Mouse (Mus musculus): Measurements from ENCODE around the gene Arhgef11.
"Not testable (repeated sequence)": the region's sequence is repeated elsewhere in the genome, so short reads cannot be mapped to it uniquely, and the experiment has no call there.

Gene Arhgef11

DNA sequence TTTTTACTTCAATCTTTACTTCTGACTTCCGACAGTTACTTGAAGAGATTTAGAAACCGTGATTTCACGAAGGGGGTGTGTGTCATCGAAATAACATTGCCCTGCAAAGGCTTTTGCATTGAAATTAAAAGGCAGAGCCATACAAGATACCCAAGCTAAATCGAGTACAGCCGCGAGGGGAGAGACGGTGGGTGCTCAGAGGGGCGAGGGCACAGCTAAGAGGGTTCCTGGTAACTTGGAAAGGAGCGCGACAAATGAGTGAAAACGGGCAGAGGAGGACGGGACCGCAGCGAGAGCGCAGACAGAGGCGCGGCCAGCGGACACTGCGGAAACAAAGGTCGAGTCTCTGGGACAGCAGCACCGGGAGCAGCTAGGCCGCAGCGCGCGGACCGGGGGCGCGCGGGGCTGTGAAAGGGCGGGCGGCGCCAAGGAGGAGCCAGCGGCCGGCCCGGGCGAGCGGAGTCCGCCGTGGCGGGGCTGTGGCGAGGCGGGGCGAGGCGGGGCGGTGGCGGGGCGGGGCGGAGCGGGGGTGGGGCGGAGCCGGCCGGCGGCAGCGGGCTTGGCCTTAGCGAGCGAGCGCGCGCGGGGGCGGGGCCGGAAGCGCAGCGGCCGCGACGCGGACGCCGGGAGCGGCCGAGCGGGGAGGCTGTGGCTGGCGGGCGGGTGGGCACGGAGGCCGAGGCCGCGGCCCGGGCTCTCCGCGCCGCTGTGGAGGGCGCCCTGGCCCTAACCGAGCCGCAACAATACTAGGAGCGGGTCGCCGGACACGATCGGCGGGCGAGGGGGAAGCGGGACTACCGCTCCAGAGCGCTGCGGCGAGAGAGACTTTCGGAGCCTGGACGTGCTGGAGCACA, at the start of gene Arhgef11:
TSS of gene Arhgef11 (plus strand) at position 603 of the 854 bp plus-strand sequence.
- peak; percentile 84 for DNase-seq

GRCm38 (mm10) chr3:87568681-87569080, 48.7 kb upstream of the Arhgef11 start:
- no peak for DNase-seq

- no peak for DNase-seq
Measured at GRCm38 (mm10) chr3:87575766-87576165, 41.6 kb upstream of the Arhgef11 start.

DNA sequence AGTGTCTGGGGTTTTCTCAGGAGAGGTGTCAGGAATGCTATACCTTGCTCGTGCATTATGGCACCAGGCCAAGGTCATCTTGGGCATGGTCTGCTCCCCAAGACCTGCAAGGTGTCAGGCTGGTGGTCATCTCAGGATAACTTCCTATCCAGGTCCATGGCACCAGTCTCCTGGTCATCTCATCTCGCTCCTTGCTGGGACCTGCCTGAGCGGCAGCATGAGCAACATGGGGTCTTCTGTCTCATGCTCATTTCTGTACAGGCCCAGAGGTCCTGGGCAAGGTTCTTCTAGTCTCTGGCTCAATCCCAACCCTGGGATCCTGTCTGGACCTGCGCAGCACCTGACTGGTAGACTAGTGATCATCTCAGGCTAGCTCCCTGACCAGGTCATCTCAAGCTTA, 35.1 kb upstream of the Arhgef11 start:
- no peak for DNase-seq

GRCm38 (mm10) chr3:87593793-87594192, 23.6 kb upstream of the Arhgef11 start:
- DNase-seq: no peak

DNA sequence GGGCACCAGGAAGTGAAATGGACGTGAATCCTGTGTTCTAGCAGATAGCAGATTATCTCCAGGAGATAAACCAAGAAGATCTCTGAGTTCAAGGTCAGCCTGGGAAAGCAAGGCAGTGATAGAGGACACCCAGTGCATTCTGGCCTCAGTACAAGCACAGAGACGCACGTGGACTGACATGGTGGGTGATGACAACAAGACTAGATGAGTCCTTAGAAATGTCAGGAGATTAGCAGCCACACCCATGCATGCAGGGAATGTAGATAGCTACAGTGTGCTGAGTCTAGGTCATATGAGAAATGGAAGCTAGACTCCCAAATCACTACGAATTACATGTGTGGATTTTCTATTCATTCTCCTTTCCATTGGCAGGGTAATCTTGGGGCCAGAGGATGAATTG, 22.0 kb upstream of the Arhgef11 start:
- DNase-seq: not testable (repeated sequence)

GRCm38 (mm10) chr3:87601077-87601476, 16.3 kb upstream of the Arhgef11 start:
- not testable (repeated sequence) for DNase-seq

DNA sequence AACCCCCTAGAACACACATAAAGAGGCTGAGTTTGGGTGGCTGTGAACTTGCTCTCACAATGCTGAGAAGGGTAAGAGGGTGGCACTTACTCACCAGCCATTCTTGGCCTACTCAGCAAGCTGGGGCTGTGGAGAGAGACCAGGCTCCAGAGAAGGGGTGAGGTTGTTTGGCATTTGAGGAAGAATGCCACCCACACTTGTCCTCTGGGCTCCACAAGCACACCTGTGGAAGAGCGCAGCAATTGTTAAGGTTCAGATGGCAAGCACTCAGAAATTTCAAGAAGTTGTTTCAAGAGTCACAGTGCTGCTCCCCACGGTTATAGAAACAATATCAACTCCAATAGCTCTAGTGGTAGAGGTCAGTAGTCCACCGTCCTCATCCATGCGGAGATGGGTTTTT, 1.0 kb upstream of the Arhgef11 start:
- peak; percentile 8 for DNase-seq

DNA sequence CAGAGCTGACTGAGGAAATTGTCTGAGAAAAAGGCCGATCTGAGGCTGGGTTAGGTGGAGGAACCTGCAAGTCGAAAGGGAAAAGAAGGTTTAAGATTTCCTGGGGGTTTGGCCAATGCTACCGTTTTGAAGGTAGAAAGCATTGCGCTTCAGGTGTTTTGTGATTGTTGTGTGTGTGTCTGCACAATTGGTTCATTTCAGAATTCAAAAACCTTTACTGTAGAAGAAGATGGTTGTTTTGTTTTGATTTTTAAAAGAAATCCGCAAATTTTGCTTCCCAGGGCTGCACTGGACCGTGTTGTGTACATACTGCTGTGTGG, 412 bp downstream of the Arhgef11 start:
- no peak for DNase-seq

DNA sequence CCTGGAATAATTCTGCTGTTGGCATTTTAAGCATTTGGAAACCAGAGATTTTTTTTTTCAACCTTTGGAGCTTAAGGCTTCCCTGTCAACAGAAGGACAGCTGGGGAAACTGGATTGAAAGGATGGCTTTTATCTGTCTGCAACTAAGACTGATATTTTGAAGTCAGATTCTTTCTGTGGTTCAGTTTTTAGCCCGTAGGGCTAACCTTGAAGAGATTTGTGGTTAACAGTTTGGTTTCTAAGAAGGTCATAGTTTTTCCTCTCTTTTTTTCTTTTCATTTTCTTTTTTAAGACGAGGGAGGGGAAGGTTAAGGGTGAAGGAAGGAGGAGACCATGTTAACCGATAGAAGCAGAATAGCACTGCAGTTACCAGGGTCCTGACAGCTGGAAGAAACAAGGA, 881 bp downstream of the Arhgef11 start:
- DNase-seq: no peak

DNA sequence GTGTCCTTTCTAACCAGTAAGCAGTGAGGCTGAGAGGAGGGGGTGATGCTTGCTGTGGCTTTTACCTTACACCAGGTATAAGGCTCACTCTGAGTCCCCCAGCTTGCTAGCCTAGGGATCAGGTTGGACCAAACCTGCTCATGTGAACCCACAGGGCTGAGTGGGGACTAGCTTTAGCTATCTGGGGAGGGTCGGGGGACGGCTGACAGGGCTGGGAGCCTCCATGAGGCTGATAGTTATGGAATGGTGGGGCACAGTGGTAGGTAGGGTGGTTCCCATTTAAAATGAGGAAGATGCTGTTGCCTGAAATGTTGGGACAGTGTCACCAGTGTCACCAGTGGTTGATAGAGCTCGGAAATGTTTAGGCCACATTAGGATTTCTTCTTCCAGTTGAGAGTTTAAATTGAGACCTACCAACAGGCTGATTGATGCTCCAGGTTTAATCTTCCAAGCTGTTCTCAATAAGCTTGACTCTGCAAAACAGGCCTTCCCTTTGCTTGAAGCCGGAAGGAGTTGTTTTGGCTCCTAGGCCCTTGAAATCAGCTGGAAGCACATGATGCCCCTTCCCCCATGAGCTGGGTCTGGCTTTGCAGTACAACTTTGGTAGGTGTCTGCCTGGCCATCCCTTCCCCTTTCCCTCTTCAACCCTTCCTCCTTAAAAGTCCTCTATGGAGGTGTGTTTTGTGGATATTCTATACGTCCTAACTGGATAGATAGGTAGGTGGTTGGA, 1.8 kb downstream of the Arhgef11 start:
- peak; percentile 23 for DNase-seq

DNA sequence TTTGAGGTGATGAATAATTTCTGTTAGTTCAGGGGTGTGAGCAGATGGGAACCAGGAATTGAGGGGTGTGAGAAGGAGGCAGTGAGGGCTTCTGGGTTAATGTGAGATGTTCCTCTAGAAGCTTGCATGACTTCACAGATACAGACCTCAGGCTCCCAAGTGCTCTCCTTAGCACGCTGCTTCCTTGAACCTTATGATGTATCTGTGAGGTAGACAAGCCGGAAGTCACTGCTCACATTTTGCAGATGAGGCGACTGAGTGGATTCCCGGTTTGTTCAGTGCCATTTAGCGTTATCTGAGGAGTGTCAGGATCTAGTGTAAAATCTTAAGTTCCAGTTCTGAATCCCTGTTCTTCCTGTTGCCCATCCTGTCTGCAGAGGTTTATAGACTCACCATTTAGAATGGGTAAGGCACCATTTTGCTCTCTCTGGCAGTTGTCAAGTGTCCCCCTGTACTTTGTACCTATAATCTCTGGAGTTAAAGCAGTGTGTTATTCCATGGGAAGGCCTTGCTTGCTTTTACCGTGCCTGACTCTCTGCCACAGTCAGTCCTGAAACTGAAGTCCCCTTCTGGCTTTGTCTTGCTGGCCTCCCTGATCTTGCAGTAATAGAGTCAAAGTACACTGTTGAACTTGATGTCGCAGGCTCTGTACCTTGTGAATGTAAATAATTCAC, 3.0 kb downstream of the Arhgef11 start:
- DNase-seq: no peak

DNA sequence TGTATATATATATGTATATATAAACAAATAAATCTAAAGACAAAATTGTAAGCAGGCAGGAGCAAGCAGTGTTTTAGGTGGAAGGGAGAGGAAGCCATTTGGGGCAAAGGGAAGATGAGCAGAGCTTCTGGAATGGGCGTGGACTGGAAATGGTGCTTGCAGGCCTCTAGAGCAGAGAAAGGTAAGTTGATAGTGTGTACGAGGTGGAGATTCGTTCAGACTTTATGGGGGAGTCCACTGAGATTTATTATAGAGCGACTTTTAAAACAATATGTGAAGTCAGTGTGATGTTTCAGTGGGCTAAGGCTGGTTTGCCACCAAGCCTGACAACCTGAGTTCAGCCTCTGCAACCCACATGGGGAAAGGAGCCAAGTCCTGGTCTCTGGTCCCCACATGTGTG, 7.5 kb downstream of the Arhgef11 start:
- no peak for DNase-seq

DNA sequence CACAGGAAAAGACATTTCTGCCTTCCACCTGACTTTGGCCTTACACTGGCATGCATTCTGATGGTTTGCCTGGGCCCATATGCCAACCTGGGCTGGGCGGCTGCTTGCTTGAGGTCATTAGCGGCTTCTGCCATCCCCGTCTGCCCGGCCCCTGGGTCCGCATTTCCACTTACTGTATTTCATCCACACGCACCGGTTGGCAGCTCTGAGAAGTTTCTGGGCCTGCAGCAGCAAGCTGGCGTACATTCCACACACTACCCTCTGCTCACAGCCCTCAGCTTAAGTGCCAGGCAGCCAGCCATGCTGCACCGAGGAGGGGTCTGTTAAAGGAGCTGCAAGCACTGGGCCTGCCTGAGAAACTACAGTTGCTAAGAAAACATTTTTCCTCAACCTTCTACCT, 13.5 kb downstream of the Arhgef11 start:
- DNase-seq: peak; percentile 20

- no peak for DNase-seq
Measured at GRCm38 (mm10) chr3:87631408-87631807, 14.0 kb downstream of the Arhgef11 start.

DNA sequence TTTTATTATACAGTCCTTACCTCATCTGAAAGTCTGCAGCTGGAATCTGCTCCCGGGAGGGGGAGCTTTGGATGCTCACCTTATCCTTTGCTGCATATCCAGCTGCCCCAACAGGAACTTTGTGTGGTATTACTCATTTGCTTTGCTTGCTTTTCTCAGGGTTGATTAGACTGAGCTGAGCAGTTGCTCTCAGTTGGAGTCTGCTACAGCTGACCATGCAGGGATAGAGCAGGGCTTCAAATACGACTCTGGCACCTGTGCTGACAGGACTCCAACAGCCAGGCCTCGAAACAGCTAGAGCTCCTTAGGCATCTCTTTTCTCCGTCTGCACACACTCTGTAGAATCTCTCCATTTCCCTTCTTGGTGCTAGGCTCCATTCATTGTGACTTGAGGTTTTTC, 18.2 kb downstream of the Arhgef11 start:
- DNase-seq: no peak

GRCm38 (mm10) chr3:87643453-87643852, 26.1 kb downstream of the Arhgef11 start:
- DNase-seq: no peak

GRCm38 (mm10) chr3:87646174-87646573, 28.8 kb downstream of the Arhgef11 start:
- no peak for DNase-seq

DNA sequence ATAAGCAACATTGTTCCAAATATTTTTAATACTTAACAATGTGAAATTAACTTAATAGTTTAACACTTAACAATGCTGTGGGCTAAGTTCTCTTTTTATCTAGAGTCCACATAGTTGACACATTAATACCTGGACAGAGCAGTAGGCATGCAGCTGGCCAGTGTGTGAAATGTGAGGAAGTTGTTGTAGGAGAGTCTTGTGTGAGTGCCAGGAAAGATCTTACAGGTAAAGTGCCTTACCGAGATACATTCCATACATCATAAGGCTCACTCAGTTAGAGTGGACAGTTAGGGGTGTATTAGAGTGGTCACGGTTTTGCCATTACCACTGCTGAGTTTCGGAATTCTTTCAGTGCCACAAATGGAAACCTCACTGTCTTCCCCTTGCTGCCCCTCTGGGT, 31.7 kb downstream of the Arhgef11 start:
- DNase-seq: no peak

GRCm38 (mm10) chr3:87658348-87658747, 41.0 kb downstream of the Arhgef11 start:
- no peak for DNase-seq

DNA sequence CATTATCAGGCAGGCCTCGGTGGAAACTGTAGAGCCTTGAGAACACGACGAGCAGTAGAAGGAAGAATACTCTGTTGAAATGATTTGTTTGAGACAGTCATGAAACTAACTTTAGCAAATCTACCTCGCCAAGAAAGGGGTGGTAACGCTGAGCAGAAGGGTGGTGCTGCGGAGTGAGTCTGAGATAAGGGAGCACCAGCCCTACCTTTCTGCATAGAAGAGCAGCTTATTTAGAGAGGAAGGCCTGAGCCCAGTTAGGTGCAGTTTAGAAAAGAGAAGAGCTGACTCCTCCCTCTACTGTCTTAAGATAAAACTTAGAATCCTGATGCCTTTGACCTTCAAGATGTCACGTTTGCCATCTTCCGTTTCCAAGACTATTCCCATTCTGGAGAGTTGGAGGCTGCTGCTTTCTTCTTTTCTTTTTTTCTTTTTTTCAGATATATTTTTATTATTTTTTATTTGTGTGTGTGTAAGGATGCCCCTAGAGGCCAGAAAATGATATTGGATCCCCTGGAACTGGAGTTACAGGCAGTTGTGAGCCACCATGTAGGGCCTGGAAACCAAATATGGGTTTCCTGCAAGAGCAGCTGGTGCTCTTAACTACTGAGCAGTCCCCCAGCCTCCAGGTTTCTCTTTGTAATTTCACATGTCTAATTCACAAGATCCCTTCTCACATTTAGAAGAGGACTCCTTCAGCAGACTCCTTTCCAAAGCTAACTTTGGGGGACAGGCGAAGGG, 42.5 kb downstream of the Arhgef11 start:
- DNase-seq: peak; percentile 17

DNA sequence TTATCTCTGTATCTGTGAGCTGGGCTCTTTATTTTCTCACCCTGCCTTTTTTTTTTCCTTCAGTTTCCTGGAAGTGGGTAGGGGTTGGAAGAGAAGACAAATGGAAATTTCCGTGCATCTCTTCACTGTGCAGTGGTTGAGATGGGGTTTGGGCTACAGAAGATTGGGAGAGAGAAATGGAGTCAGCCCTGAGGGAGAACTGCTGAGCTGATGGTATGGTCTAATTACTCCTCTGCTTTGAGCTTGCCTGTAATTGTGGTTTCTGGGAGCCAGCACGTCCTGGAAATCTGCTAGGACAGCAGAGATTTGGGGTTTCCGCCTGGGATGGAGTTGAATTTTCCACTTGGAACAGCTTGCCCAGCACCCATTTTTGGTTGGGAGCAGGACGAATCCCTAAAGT, 43.1 kb downstream of the Arhgef11 start:
- DNase-seq: no peak

GRCm38 (mm10) chr3:87661291-87661690, 43.9 kb downstream of the Arhgef11 start:
- DNase-seq: no peak
